ENCODE assay signal across 19 mouse cellular contexts in genomic region chr10:43939136-43939662, GRCm38 (mm10).
"Had no signal": no experiment of that assay in that cellular context is flagged by ENCODE, and none has a peak within 500 bp of the region (broad histone marks: within the 10 kb centered on the region; RNA-seq: fewer than 3 reads in every experiment).

No protein-coding gene starts in this region.

- H3K36me3 ChIP-seq: limb, embryonic 15.5 days; midbrain, embryonic 15.5 days had no signal

- H3K9ac ChIP-seq: limb, embryonic 12.5 days; limb, embryonic 15.5 days; liver, embryonic 14.5 days; liver, postnatal 0 days; lung, embryonic 14.5 days; midbrain, embryonic 12.5 days; midbrain, embryonic 15.5 days; neural tube, embryonic 13.5 days had no signal

- H3K4me3 ChIP-seq: limb, embryonic 12.5 days; limb, embryonic 15.5 days; midbrain, embryonic 12.5 days; midbrain, embryonic 15.5 days; neural tube, embryonic 13.5 days had no signal

- H3K27ac ChIP-seq: kidney, postnatal 0 days; limb, embryonic 12.5 days; limb, embryonic 15.5 days; liver, embryonic 14.5 days; macrophage; midbrain, embryonic 12.5 days; midbrain, embryonic 15.5 days; neural tube, embryonic 13.5 days had no signal

- H3K4me1 ChIP-seq: limb, embryonic 12.5 days; limb, embryonic 15.5 days had no signal

- H3K4me2 ChIP-seq: limb, embryonic 12.5 days; limb, embryonic 15.5 days; liver, embryonic 11.5 days; lung, embryonic 14.5 days; midbrain, embryonic 12.5 days; midbrain, embryonic 15.5 days; neural tube, embryonic 13.5 days had no signal

- ATAC-seq: intestine, postnatal 0 days; liver, postnatal 0 days; lung, postnatal 0 days; midbrain, embryonic 15.5 days had no signal

- H3K9me3 ChIP-seq: limb, embryonic 12.5 days; limb, embryonic 15.5 days; midbrain, embryonic 12.5 days; midbrain, embryonic 15.5 days; neural tube, embryonic 13.5 days had no signal

- DNase-seq: kidney, adult 8-10 months; layer of hippocampus, postnatal 36 days; liver, postnatal 0 days; lung, embryonic 14.5 days; retina, postnatal 1 day; right cerebral cortex, postnatal 25 days; thymus, adult 18-20 months; thymus, postnatal 36 days had no signal

- H3K27me3 ChIP-seq: limb, embryonic 12.5 days; limb, embryonic 15.5 days; midbrain, embryonic 12.5 days; midbrain, embryonic 15.5 days; neural tube, embryonic 13.5 days had no signal
